Comparison of ENCODE assay signal across 25 mouse cellular contexts in the genomic region with DNA sequence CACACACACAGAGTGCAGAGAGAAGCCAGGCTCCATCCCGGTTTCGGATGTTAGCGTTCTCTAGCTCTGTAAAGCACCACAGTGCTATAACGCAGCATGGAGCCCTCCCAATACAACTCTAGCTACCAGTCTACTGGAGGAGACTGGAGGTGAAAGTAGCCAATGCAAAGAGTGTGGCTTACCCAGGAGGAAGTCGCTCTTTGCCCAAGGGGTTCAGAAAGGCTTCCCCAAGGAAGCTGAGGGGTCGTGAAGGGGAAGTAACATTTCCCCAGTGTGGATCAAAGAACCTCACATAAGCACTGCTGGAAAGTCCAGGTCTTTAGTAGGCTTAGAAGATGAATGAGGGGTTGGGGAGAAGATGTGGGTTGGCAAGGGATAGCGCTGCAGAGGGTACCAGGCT. TPM values are rescaled to one million over a fixed set of nuclear protein-coding genes. Genes with fewer than 3 reads are reported as not detected.
DNase-seq lines count a peak whose midpoint lies in the region; ATAC-seq and TF ChIP-seq lines count a peak whose summit lies in the region.
"Had no signal": no experiment of that assay in that cellular context is flagged by ENCODE, and none has a peak within 500 bp of the region (broad histone marks: within the 10 kb centered on the region; RNA-seq: fewer than 3 reads in every experiment).

No protein-coding gene starts in this region.

- no peak overlapping the region for H3K9ac ChIP-seq in CH12.LX (ENCODE audit: insufficient read depth, low read depth)
- no peak overlapping the region for H3K9ac ChIP-seq in midbrain, embryonic 13.5 days (replicated peaks)
- H3K9ac ChIP-seq: embryonic facial prominence, embryonic 12.5 days; forebrain, embryonic 13.5 days; forebrain, embryonic 15.5 days; forebrain, postnatal 0 days had no signal

- H3K27ac ChIP-seq in CH12.LX (ENCODE audit: insufficient read depth, low read depth): no peak overlapping the region
- no peak overlapping the region for H3K27ac ChIP-seq in midbrain, embryonic 13.5 days
- H3K27ac ChIP-seq: embryonic facial prominence, embryonic 10.5 days; embryonic facial prominence, embryonic 12.5 days; forebrain, embryonic 13.5 days; forebrain, embryonic 15.5 days had no signal

- H3K4me3 ChIP-seq in CH12.LX (replicated peaks in 1 of 3; ENCODE audit: low read depth in 2 of 3, low read length in 2 of 3, poor library complexity in 1 of 3): no peak overlapping the region
- no peak overlapping the region for H3K4me3 ChIP-seq in midbrain, embryonic 13.5 days (replicated peaks)
- H3K4me3 ChIP-seq: embryonic facial prominence, embryonic 10.5 days; embryonic facial prominence, embryonic 12.5 days; forebrain, embryonic 13.5 days; forebrain, embryonic 15.5 days had no signal

- peaks cover 14 to 35% of the 10 kb centered on the region in 2 experiments for H3K4me1 ChIP-seq in CH12.LX (ENCODE audit: control insufficient read depth in 1 of 2, insufficient read depth in 2 of 2)
- peaks cover 21% of the 10 kb centered on the region for H3K4me1 ChIP-seq in midbrain, embryonic 13.5 days (replicated peaks)

- H3K79me2 ChIP-seq in CH12.LX (replicated peaks; ENCODE audit: control insufficient read depth, extremely low read depth, insufficient read depth, poor library complexity, severe bottlenecking): no peaks in the 10 kb centered on the region

- H3K36me3 ChIP-seq in CH12.LX (replicated peaks in 1 of 2; ENCODE audit: control insufficient read depth in 1 of 2, insufficient read depth in 1 of 2, low read length in 1 of 2): no peaks in the 10 kb centered on the region
- H3K36me3 ChIP-seq in midbrain, embryonic 13.5 days: no peaks in the 10 kb centered on the region
- H3K36me3 ChIP-seq: embryonic facial prominence, embryonic 10.5 days; embryonic facial prominence, embryonic 12.5 days; forebrain, embryonic 15.5 days; G1E had no signal

- peak; percentile 59 for ATAC-seq in common myeloid progenitor, adult 5-6 weeks (replicated peaks; ENCODE audit: low read depth, poor library complexity, severe bottlenecking)
- ATAC-seq in megakaryocyte progenitor cell, adult 5-6 weeks (replicated peaks; ENCODE audit: poor library complexity): peak; percentile 57
- no peak for ATAC-seq in midbrain, embryonic 13.5 days
- ATAC-seq: activated CD4-positive, CD25-positive, alpha-beta regulatory T cell, adult 4 months; CD4-positive, CD25-positive, alpha-beta regulatory T cell, adult 4 months; forebrain, embryonic 13.5 days; forebrain, embryonic 15.5 days; forebrain, postnatal 0 days; Patski had no signal

- no peak for TF ChIP-seq POLR2A in CH12.LX (IDR thresholded peaks at IDR 0.05; ENCODE audit: low read depth, low read length)

- 92% methylated on average over 7 of the region's 7 CpGs for WGBS in midbrain, embryonic 13.5 days

- TF ChIP-seq CTCF in CH12.LX (conservative IDR thresholded peaks at IDR 0.05 in 1 of 2, IDR thresholded peaks at IDR 0.05 in 1 of 2; ENCODE audit: low read depth in 2 of 2, low read length in 2 of 2): no peak

- dilution Hi-C loops in CH12.LX (cut with MboI; ENCODE audit: extremely low pct_ligation_motif_present, extremely low pct_unique_long_range_greater_than_20kb, low sequenced_read_pairs): no loop called here

- TF ChIP-seq EP300 in CH12.LX (IDR thresholded peaks at IDR 0.05; ENCODE audit: low read length): peak; percentile 50; the same call in 1 of the 2 replicates

- no peaks in the 10 kb centered on the region for H3K9me3 ChIP-seq in CH12.LX (replicated peaks; ENCODE audit: low read length)
- no peaks in the 10 kb centered on the region for H3K9me3 ChIP-seq in midbrain, embryonic 13.5 days
- H3K9me3 ChIP-seq: embryonic facial prominence, embryonic 10.5 days; embryonic facial prominence, embryonic 12.5 days; forebrain, embryonic 13.5 days; forebrain, embryonic 15.5 days; G1E had no signal

- TF ChIP-seq RAD21 in CH12.LX (IDR thresholded peaks at IDR 0.05; ENCODE audit: low read depth, low read length): no peak

- H3K4me2 ChIP-seq in CH12.LX (ENCODE audit: insufficient read depth, low read depth, poor library complexity, severe bottlenecking): 0 out of 2 replicates have a peak overlapping the region, but pooled peaks have one; percentile 11
- no peak overlapping the region for H3K4me2 ChIP-seq in midbrain, embryonic 13.5 days (replicated peaks)
- H3K4me2 ChIP-seq: embryonic facial prominence, embryonic 12.5 days; forebrain, embryonic 13.5 days; forebrain, embryonic 15.5 days had no signal

- peak; percentile 23 for DNase-seq in 416B (ENCODE audit: low read depth)
- peak; percentile 58 for DNase-seq in CH12.LX (ENCODE audit: extremely low read depth)
- no peak for DNase-seq in gastrocnemius, adult 18-20 months (ENCODE audit: low spot score)
- no peak for DNase-seq in right cerebral cortex, adult 18-20 months
- DNase-seq in cerebellum, adult 11 months: no peak
- DNase-seq: adrenal gland, adult 8-10 months; adrenal gland, postnatal 14 days; adrenal gland, postnatal 36 days; cerebellum, adult 18-20 months; cerebellum, adult 8-10 months; cerebellum, adult 9-11 months; cerebellum, postnatal 14 days; cerebellum, postnatal 36 days; forebrain, postnatal 0 days had no signal

- peaks cover 39% of the 10 kb centered on the region for H3K27me3 ChIP-seq in CH12.LX (replicated peaks)
- peaks cover 7% of the 10 kb centered on the region; the same call in 1 of the 2 replicates for H3K27me3 ChIP-seq in midbrain, embryonic 13.5 days
- H3K27me3 ChIP-seq: embryonic facial prominence, embryonic 12.5 days; forebrain, embryonic 13.5 days; forebrain, embryonic 15.5 days; Patski had no signal

- in situ Hi-C loops in CH12.LX (cut with MboI; ENCODE audit: low pct_ligation_motif_present, low pct_unique_long_range_greater_than_20kb, low sequenced_read_pairs): no loop called here

TF ChIP-seq in CH12.LX, 34 proteins besides CTCF, POLR2A, EP300 and RAD21:
- TF ChIP-seq UBTF (IDR thresholded peaks at IDR 0.05; ENCODE audit: low read depth, low read length) (no peak), NRF1 (IDR thresholded peaks at IDR 0.05; ENCODE audit: low read depth, low read length) (no peak), MAX (IDR thresholded peaks at IDR 0.05; ENCODE audit: low read length) (no peak), CHD1 (IDR thresholded peaks at IDR 0.05; ENCODE audit: low read depth, low read length) (no peak), NELFE (IDR thresholded peaks at IDR 0.05; ENCODE audit: low read depth, low read length) (no peak), IRF4 (IDR thresholded peaks at IDR 0.05; ENCODE audit: low read depth, low read length) (0 out of 2 replicates have a peak, but pooled peaks have one; percentile 28), CHD2 (IDR thresholded peaks at IDR 0.05; ENCODE audit: low read length) (no peak), MAFK (IDR thresholded peaks at IDR 0.05; ENCODE audit: insufficient replicate concordance, low read length) (0 out of 2 replicates have a peak, but pooled peaks have one; percentile 43), USF1 (IDR thresholded peaks at IDR 0.05; ENCODE audit: low read depth, low read length) (no peak), HCFC1 (IDR thresholded peaks at IDR 0.05; ENCODE audit: low read depth, low read length) (no peak)

RNA-seq across cellular contexts. Expression of a gene that starts 0.9 kb away (rescaled TPM):
- total RNA-seq in CH12.LX (2012; rRNA removed) (0.04 and 0.08 TPM in 2 replicates), CH12.LX (2014; rRNA removed) (not detected in 2 replicates)
- polyA plus RNA-seq in CH12.LX (2012; ENCODE audit: insufficient read length, low read depth): not detected in 2 replicates
- 0.15 and 0.37 TPM in 2 replicates for total RNA-seq in common myeloid progenitor, adult 5-6 weeks (2017)
- total RNA-seq in megakaryocyte progenitor cell, adult 5-6 weeks (2015): not detected in 2 replicates
- total RNA-seq in megakaryocyte progenitor cell, adult 5-6 weeks (2017): not detected in 2 replicates
- 100 to 1,000 TPM in 1 of 2 experiments, 10 to 100 TPM in 1; 76.1 to 103 TPM for total RNA-seq in gastrocnemius, adult 18-20 months (2021)
- polyA plus RNA-seq in midbrain, embryonic 13.5 days (2015; fragmentation: Nextera tagmentation; extraction: Ambion mirVana): 5.1 and 5.8 TPM in 2 replicates
- total RNA-seq: G1E had no signal
- polyA plus RNA-seq: G1E had no signal

RNA-seq across cellular contexts. Expression of a gene that starts 45.2 kb away (rescaled TPM):
- total RNA-seq in CH12.LX (2012; rRNA removed) (3.4 and 4.0 TPM in 2 replicates), CH12.LX (2014; rRNA removed) (4.9 and 5.2 TPM in 2 replicates)
- polyA plus RNA-seq in CH12.LX (2012; ENCODE audit: insufficient read length, low read depth): 11.6 and 15.0 TPM in 2 replicates
- 12.2 and 17.0 TPM in 2 replicates for total RNA-seq in common myeloid progenitor, adult 5-6 weeks (2017)
- 18.9 and 24.2 TPM in 2 replicates for total RNA-seq in megakaryocyte progenitor cell, adult 5-6 weeks (2015)
- total RNA-seq in megakaryocyte progenitor cell, adult 5-6 weeks (2017): 6.3 and 7.9 TPM in 2 replicates
- total RNA-seq in gastrocnemius, adult 18-20 months (2021): 10 to 100 TPM; 38.8 to 43.5 TPM
- polyA plus RNA-seq in midbrain, embryonic 13.5 days (2015; fragmentation: Nextera tagmentation; extraction: Ambion mirVana): 85.8 and 94.4 TPM in 2 replicates

RNA-seq across cellular contexts. Expression of a gene that starts 53.2 kb away (rescaled TPM):
- total RNA-seq in CH12.LX (2012; rRNA removed) (39.1 and 42.5 TPM in 2 replicates), CH12.LX (2014; rRNA removed) (99.4 and 104 TPM in 2 replicates)
- 98.5 and 110 TPM in 2 replicates for polyA plus RNA-seq in CH12.LX (2012; ENCODE audit: insufficient read length, low read depth)
- 70.3 and 84.2 TPM in 2 replicates for total RNA-seq in common myeloid progenitor, adult 5-6 weeks (2017)
- 60.1 and 76.3 TPM in 2 replicates for total RNA-seq in megakaryocyte progenitor cell, adult 5-6 weeks (2015)
- total RNA-seq in megakaryocyte progenitor cell, adult 5-6 weeks (2017): 91.0 and 99.4 TPM in 2 replicates
- 10 to 100 TPM; 54.7 to 60.4 TPM for total RNA-seq in gastrocnemius, adult 18-20 months (2021)
- 80.9 and 89.0 TPM in 2 replicates for polyA plus RNA-seq in midbrain, embryonic 13.5 days (2015; fragmentation: Nextera tagmentation; extraction: Ambion mirVana)

RNA-seq across cellular contexts. Expression of a gene that starts 54.1 kb away (rescaled TPM):
- total RNA-seq in CH12.LX (2012; rRNA removed) (11.1 and 12.0 TPM in 2 replicates), CH12.LX (2014; rRNA removed) (30.7 and 35.2 TPM in 2 replicates)
- 23.2 and 30.7 TPM in 2 replicates for polyA plus RNA-seq in CH12.LX (2012; ENCODE audit: insufficient read length, low read depth)
- 53.2 and 58.1 TPM in 2 replicates for total RNA-seq in common myeloid progenitor, adult 5-6 weeks (2017)
- total RNA-seq in megakaryocyte progenitor cell, adult 5-6 weeks (2015): 74.1 and 84.7 TPM in 2 replicates
- 61.0 and 61.8 TPM in 2 replicates for total RNA-seq in megakaryocyte progenitor cell, adult 5-6 weeks (2017)
- total RNA-seq in gastrocnemius, adult 18-20 months (2021): 10 to 100 TPM; 65.5 to 68.8 TPM
- polyA plus RNA-seq in midbrain, embryonic 13.5 days (2015; fragmentation: Nextera tagmentation; extraction: Ambion mirVana): 197 and 199 TPM in 2 replicates

Comparison
In these comparisons a context has a peak if more than half of its experiments do, and no peak if none do; other contexts are left out.
1. DNase-seq: peak in 416B (single experiment) and CH12.LX (single experiment); none in gastrocnemius, adult 18-20 months (single experiment), right cerebral cortex, adult 18-20 months (single experiment) and cerebellum, adult 11 months (single experiment).
2. RNA of a gene that starts 0.9 kb away (total RNA-seq): 76.1 to 103 TPM in gastrocnemius, adult 18-20 months; 0.15 to 0.37 TPM in common myeloid progenitor, adult 5-6 weeks, 0.04 to 0.08 TPM in CH12.LX and not detected in megakaryocyte progenitor cell, adult 5-6 weeks; every median in the first group is over 10 times any median in the second.